Mouse (Mus musculus) cortical plate, adult 2 months (tissue): ENCODE data around the gene Cdh11. TPM values are rescaled to one million over a fixed set of nuclear protein-coding genes. Genes with fewer than 3 reads are reported as not detected.

Experiments
- H3K27ac ChIP-seq: fragments of 200-500 bp; 2 replicates; pipeline ENCODE4 v1.5.1; 2012; ENCODE audit warnings: low read length, control low read depth, inconsistent platforms; ENCODE audit not compliant: insufficient read depth
- H3K4me1 ChIP-seq: fragments of 200-500 bp; 2 replicates; pipeline ENCODE4 v1.6.1; 2011; ENCODE audit warnings: low read length; ENCODE audit not compliant: control insufficient read depth, insufficient read depth
- H3K4me3 ChIP-seq: fragments of 200-500 bp; 2 replicates; pipeline ENCODE4 v1.5.1; 2011; ENCODE audit warnings: mild to moderate bottlenecking, low read length, control low read depth; ENCODE audit not compliant: insufficient read depth
- CTCF ChIP-seq: fragments of 200-500 bp; IDR thresholded peaks from 2 replicates; pipeline ENCODE4 v1.5.1; 2011; ENCODE audit warnings: mild to moderate bottlenecking, control low read depth, low read length; ENCODE audit not compliant: insufficient read depth; ENCODE audit errors: extremely low read depth
- POLR2A ChIP-seq: fragments of 200-500 bp; IDR thresholded peaks from 2 replicates; pipeline ENCODE4 v1.6.1; 2011; ENCODE audit warnings: mild to moderate bottlenecking, low read length, control low read depth; ENCODE audit not compliant: insufficient read depth; ENCODE audit errors: extremely low read depth
- polyA plus RNA-seq: library from polyadenylated mRNA; depleted of rRNA; stranded (reverse); fragments of >200 nt; gene quantifications from 2 replicates; pipeline ENCODE4 v1.2.3, GENCODE M21; 2012

Gene Cdh11
- polyA plus RNA-seq, 1 experiment: 33.4 TPM

GRCm38 (mm10) chr8:102656529-102656928 lies 128.9 kb downstream of the Cdh11 start:
- Histone ChIP-seq H3K4me1 (no peaks in the 10 kb centered on the region; the same call in 1 of the 2 replicates), H3K4me3 (no peak overlapping the region), H3K27ac (no peak overlapping the region)
- TF ChIP-seq CTCF (no peak), POLR2A (no peak)

GRCm38 (mm10) chr8:102651964-102652363 lies 133.5 kb downstream of the Cdh11 start:
- TF ChIP-seq CTCF (no peak), POLR2A (no peak)
- no peak overlapping the region for H3K27ac ChIP-seq
- no peaks in the 10 kb centered on the region; the same call in 1 of the 2 replicates for H3K4me1 ChIP-seq
- H3K4me3 ChIP-seq: no peak overlapping the region

GRCm38 (mm10) chr8:102627151-102627550 lies 158.3 kb downstream of the Cdh11 start:
- H3K4me1 ChIP-seq: no peaks in the 10 kb centered on the region
- H3K4me3 ChIP-seq: no peak overlapping the region
- no peak for TF ChIP-seq POLR2A
- TF ChIP-seq CTCF: no peak
- H3K27ac ChIP-seq: no peak overlapping the region

- no peak for TF ChIP-seq CTCF
- no peak for TF ChIP-seq POLR2A
Observed at GRCm38 (mm10) chr8:102612146-102612545, 173.3 kb downstream of the Cdh11 start.

GRCm38 (mm10) chr8:102601327-102601726 lies 184.1 kb downstream of the Cdh11 start:
- TF ChIP-seq CTCF (no peak), POLR2A (no peak)
- Histone ChIP-seq H3K27ac (no peak overlapping the region), H3K4me1 (no peaks in the 10 kb centered on the region), H3K4me3 (no peak overlapping the region)

More at GRCm38 (mm10) chr8:102612146-102612545, 173.3 kb downstream of the Cdh11 start:
- no peaks in the 10 kb centered on the region for H3K4me1 ChIP-seq
- H3K27ac ChIP-seq: no peak overlapping the region
- no peak overlapping the region for H3K4me3 ChIP-seq

GRCm38 (mm10) chr8:102596523-102596922 lies 188.9 kb downstream of the Cdh11 start:
- TF ChIP-seq POLR2A (no peak), CTCF (no peak)
- no peak overlapping the region for H3K27ac ChIP-seq
- H3K4me1 ChIP-seq: no peaks in the 10 kb centered on the region
- H3K4me3 ChIP-seq: no peak overlapping the region

- TF ChIP-seq POLR2A: no peak
- TF ChIP-seq CTCF: no peak
- Histone ChIP-seq H3K4me3 (no peak overlapping the region), H3K4me1 (no peaks in the 10 kb centered on the region), H3K27ac (no peak overlapping the region)
Observed at GRCm38 (mm10) chr8:102593899-102594298, 191.5 kb downstream of the Cdh11 start.
